Mouse (Mus musculus) myocyte (in vitro differentiated cells): ENCODE results near the gene Acoxl.

Experiments
- CEBPB ChIP-seq: IDR thresholded peaks from 2 replicates; pipeline ENCODE4 v1.6.1; 2011; ENCODE audit warnings: mild to moderate bottlenecking, moderate library complexity; ENCODE audit not compliant: poor library complexity, insufficient read depth, severe bottlenecking
- E2F4 ChIP-seq: IDR thresholded peaks from one replicate; pipeline ENCODE4 v1.6.1; 2011; ENCODE audit warnings: mild to moderate bottlenecking, control low read depth, moderate library complexity; ENCODE audit not compliant: insufficient read depth
- MAX ChIP-seq: IDR thresholded peaks from one replicate; pipeline ENCODE4 v1.6.1; 2011; ENCODE audit warnings: low read depth, mild to moderate bottlenecking, control low read depth
- MYOD1 ChIP-seq, 3 experiments: IDR thresholded peaks; one replicate each; pipeline ENCODE4 v1.6.1; 2011; ENCODE audit warnings: control low read depth in 2 of 3, low read depth in 2 of 3, mild to moderate bottlenecking in 2 of 3, moderate library complexity in 1 of 3; ENCODE audit not compliant: insufficient read length in 2 of 3, control insufficient read depth in 1 of 3
- MYOG ChIP-seq, 3 experiments: IDR thresholded peaks; one replicate each; pipeline ENCODE4 v1.6.1; 2011; ENCODE audit warnings: control low read depth in 2 of 3, low read depth in 2 of 3, mild to moderate bottlenecking in 2 of 3; ENCODE audit not compliant: insufficient read length in 2 of 3, control insufficient read depth in 1 of 3, insufficient read depth in 1 of 3
- POLR2A ChIP-seq: IDR thresholded peaks from one replicate; pipeline ENCODE4 v1.6.1; 2011; ENCODE audit warnings: low read depth, mild to moderate bottlenecking, control low read depth, moderate library complexity; ENCODE audit not compliant: insufficient read length
- POLR2AphosphoS2 ChIP-seq: IDR thresholded peaks from one replicate; pipeline ENCODE4 v1.6.1; 2011; ENCODE audit warnings: low read depth, control low read depth; ENCODE audit not compliant: insufficient read length
- SRF ChIP-seq: IDR thresholded peaks from one replicate; pipeline ENCODE4 v1.6.1; 2011; ENCODE audit warnings: low read depth; ENCODE audit not compliant: control insufficient read depth, insufficient read length
- TCF12 ChIP-seq: IDR thresholded peaks from one replicate; pipeline ENCODE4 v1.6.1; 2011; ENCODE audit warnings: mild to moderate bottlenecking, control low read depth; ENCODE audit not compliant: poor library complexity, insufficient read depth, severe bottlenecking
- TCF3 ChIP-seq: IDR thresholded peaks from one replicate; pipeline ENCODE4 v1.6.1; 2011; ENCODE audit warnings: low read depth, control low read depth; ENCODE audit not compliant: insufficient read length
- USF1 ChIP-seq: IDR thresholded peaks from one replicate; pipeline ENCODE4 v1.6.1; 2011; ENCODE audit warnings: low read depth, mild to moderate bottlenecking, control low read depth, moderate library complexity

GRCm38 (mm10) chr2:128032111-128032510, 193.4 kb downstream of the Acoxl start:
- TF ChIP-seq POLR2A (no peak), USF1 (no peak), POLR2AphosphoS2 (no peak), SRF (no peak), TCF12 (no peak), CEBPB (no peak), MAX (no peak), MYOG (IDR thresholded peaks at IDR 0.05; ENCODE audit: control insufficient read depth in 1 of 3, insufficient read depth in 1 of 3, insufficient read length in 2 of 3, low read depth in 2 of 3) (no peak), E2F4 (no peak), TCF3 (no peak), MYOD1 (IDR thresholded peaks at IDR 0.05; ENCODE audit: control insufficient read depth in 1 of 3, insufficient read length in 2 of 3, low read depth in 2 of 3) (no peak)
